Mouse (Mus musculus): ENCODE data around the gene Zkscan1. TPM values are rescaled to one million over a fixed set of nuclear protein-coding genes. Genes with fewer than 3 reads are reported as not detected.
"Not testable (repeated sequence)": the region's sequence is repeated elsewhere in the genome, so short reads cannot be mapped to it uniquely, and the experiment has no call there.

The Zkscan1 gene
- 15.1 and 15.3 TPM in 2 replicates for polyA plus RNA-seq (2011; ENCODE audit: insufficient read depth, insufficient read length, low read depth, missing spikeins)

GRCm38 (mm10) chr5:138084996-138085395 lies at the start of gene Zkscan1:
Gene Zkscan1 (plus strand): TSS chr5:138085084.
- Histone ChIP-seq H3K27ac (ENCODE audit: insufficient read depth, low read length) (peak within 1 kb of the TSS; percentile 12; the same call in 1 of the 2 replicates), H3K9ac (ENCODE audit: low read depth, poor library complexity, severe bottlenecking) (peak within 1 kb of the TSS; percentile 88), H3K4me1 (ENCODE audit: control insufficient read depth, insufficient read depth, low read length) (peaks cover 2% of the 10 kb centered on the region), H3K4me3 (ENCODE audit: low read depth, low read length) (peak within 1 kb of the TSS; percentile 99), H3K36me3 (ENCODE audit: control insufficient read depth, insufficient read depth, low read length, poor library complexity, severe bottlenecking) (no peaks in the 10 kb centered on the region; the same call in none of the 2 replicates), H3K27me3 (ENCODE audit: control insufficient read depth, insufficient read depth, low read length, poor library complexity, severe bottlenecking) (no peaks in the 10 kb centered on the region), H3K9me3 (replicated peaks; ENCODE audit: control insufficient read depth, insufficient read depth, low read length, poor library complexity, severe bottlenecking) (no peaks in the 10 kb centered on the region)
- peak; percentile 33 for TF ChIP-seq POLR2A (IDR thresholded peaks at IDR 0.05; ENCODE audit: insufficient read depth, low read length)
- no peak for TF ChIP-seq EP300 (IDR thresholded peaks at IDR 0.05; ENCODE audit: insufficient read depth, low read depth, low read length)

- H3K4me1 ChIP-seq (ENCODE audit: control insufficient read depth, insufficient read depth, low read length); H3K27me3 ChIP-seq (ENCODE audit: control insufficient read depth, insufficient read depth, low read length, poor library complexity, severe bottlenecking); H3K9ac ChIP-seq (ENCODE audit: low read depth, poor library complexity, severe bottlenecking): not testable (repeated sequence)
These were observed 32.0 kb upstream of the Zkscan1 start, which contains the start of gene Smok3c for GRCm38 (mm10) chr5:138052894-138053293. Gene Smok3c (plus strand): TSS chr5:138053194.

GRCm38 (mm10) chr5:138073803-138074202 lies 11.1 kb upstream of the Zkscan1 start:
- Histone ChIP-seq H3K4me3 (ENCODE audit: low read depth, low read length) (no peak overlapping the region), H3K27me3 (ENCODE audit: control insufficient read depth, insufficient read depth, low read length, poor library complexity, severe bottlenecking) (no peaks in the 10 kb centered on the region), H3K36me3 (ENCODE audit: control insufficient read depth, insufficient read depth, low read length, poor library complexity, severe bottlenecking) (no peaks in the 10 kb centered on the region), H3K4me1 (ENCODE audit: control insufficient read depth, insufficient read depth, low read length) (no peaks in the 10 kb centered on the region), H3K9ac (ENCODE audit: low read depth, poor library complexity, severe bottlenecking) (no peak overlapping the region), H3K27ac (ENCODE audit: insufficient read depth, low read length) (no peak overlapping the region), H3K9me3 (replicated peaks; ENCODE audit: control insufficient read depth, insufficient read depth, low read length, poor library complexity, severe bottlenecking) (no peaks in the 10 kb centered on the region)
- TF ChIP-seq POLR2A (IDR thresholded peaks at IDR 0.05; ENCODE audit: insufficient read depth, low read length), result no peak
- no peak for TF ChIP-seq EP300 (IDR thresholded peaks at IDR 0.05; ENCODE audit: insufficient read depth, low read depth, low read length)
- TF ChIP-seq CTCF (IDR thresholded peaks at IDR 0.05; ENCODE audit: low read depth, low read length), result no peak

More at GRCm38 (mm10) chr5:138052894-138053293, 32.0 kb upstream of the Zkscan1 start, which contains the start of gene Smok3c:
- not testable (repeated sequence) for H3K4me3 ChIP-seq (ENCODE audit: low read depth, low read length); H3K27ac ChIP-seq (ENCODE audit: insufficient read depth, low read length); H3K9me3 ChIP-seq (replicated peaks; ENCODE audit: control insufficient read depth, insufficient read depth, low read length, poor library complexity, severe bottlenecking); H3K36me3 ChIP-seq (ENCODE audit: control insufficient read depth, insufficient read depth, low read length, poor library complexity, severe bottlenecking)

- Histone ChIP-seq H3K9ac (ENCODE audit: low read depth, poor library complexity, severe bottlenecking) (no peak overlapping the region), H3K36me3 (ENCODE audit: control insufficient read depth, insufficient read depth, low read length, poor library complexity, severe bottlenecking) (no peaks in the 10 kb centered on the region), H3K4me3 (ENCODE audit: low read depth, low read length) (no peak overlapping the region), H3K4me1 (ENCODE audit: control insufficient read depth, insufficient read depth, low read length) (no peaks in the 10 kb centered on the region), H3K27ac (ENCODE audit: insufficient read depth, low read length) (no peak overlapping the region), H3K9me3 (replicated peaks; ENCODE audit: control insufficient read depth, insufficient read depth, low read length, poor library complexity, severe bottlenecking) (no peaks in the 10 kb centered on the region), H3K27me3 (ENCODE audit: control insufficient read depth, insufficient read depth, low read length, poor library complexity, severe bottlenecking) (no peaks in the 10 kb centered on the region)
- no peak for TF ChIP-seq POLR2A (IDR thresholded peaks at IDR 0.05; ENCODE audit: insufficient read depth, low read length)
- TF ChIP-seq CTCF (IDR thresholded peaks at IDR 0.05; ENCODE audit: low read depth, low read length), result no peak
- no peak for TF ChIP-seq EP300 (IDR thresholded peaks at IDR 0.05; ENCODE audit: insufficient read depth, low read depth, low read length)
These were observed 9.2 kb upstream of the Zkscan1 start for GRCm38 (mm10) chr5:138075684-138076083.

GRCm38 (mm10) chr5:138076148-138076547 lies 8.7 kb upstream of the Zkscan1 start:
- no peak overlapping the region for H3K4me3 ChIP-seq (ENCODE audit: low read depth, low read length)
- no peaks in the 10 kb centered on the region for H3K27me3 ChIP-seq (ENCODE audit: control insufficient read depth, insufficient read depth, low read length, poor library complexity, severe bottlenecking)
- no peak overlapping the region for H3K27ac ChIP-seq (ENCODE audit: insufficient read depth, low read length)
- H3K36me3 ChIP-seq (ENCODE audit: control insufficient read depth, insufficient read depth, low read length, poor library complexity, severe bottlenecking), result no peaks in the 10 kb centered on the region
- no peaks in the 10 kb centered on the region for H3K4me1 ChIP-seq (ENCODE audit: control insufficient read depth, insufficient read depth, low read length)
- H3K9ac ChIP-seq (ENCODE audit: low read depth, poor library complexity, severe bottlenecking), result no peak overlapping the region
- H3K9me3 ChIP-seq (replicated peaks; ENCODE audit: control insufficient read depth, insufficient read depth, low read length, poor library complexity, severe bottlenecking), result no peaks in the 10 kb centered on the region
- TF ChIP-seq EP300 (IDR thresholded peaks at IDR 0.05; ENCODE audit: insufficient read depth, low read depth, low read length) (no peak), CTCF (IDR thresholded peaks at IDR 0.05; ENCODE audit: low read depth, low read length) (no peak)

- Histone ChIP-seq H3K9ac (ENCODE audit: low read depth, poor library complexity, severe bottlenecking) (no peak overlapping the region), H3K27ac (ENCODE audit: insufficient read depth, low read length) (no peak overlapping the region), H3K27me3 (ENCODE audit: control insufficient read depth, insufficient read depth, low read length, poor library complexity, severe bottlenecking) (no peaks in the 10 kb centered on the region), H3K4me1 (ENCODE audit: control insufficient read depth, insufficient read depth, low read length) (peaks cover 2% of the 10 kb centered on the region), H3K4me3 (ENCODE audit: low read depth, low read length) (no peak overlapping the region), H3K36me3 (ENCODE audit: control insufficient read depth, insufficient read depth, low read length, poor library complexity, severe bottlenecking) (no peaks in the 10 kb centered on the region), H3K9me3 (replicated peaks; ENCODE audit: control insufficient read depth, insufficient read depth, low read length, poor library complexity, severe bottlenecking) (no peaks in the 10 kb centered on the region)
- TF ChIP-seq POLR2A (IDR thresholded peaks at IDR 0.05; ENCODE audit: insufficient read depth, low read length), result no peak
These were observed 4.4 kb upstream of the Zkscan1 start for GRCm38 (mm10) chr5:138080456-138080855.
